Mouse (Mus musculus): ENCODE results near the gene Pcna. TPM values are rescaled to one million over a fixed set of nuclear protein-coding genes. Genes with fewer than 3 reads are reported as not detected.
"Not testable (repeated sequence)": the region's sequence is repeated elsewhere in the genome, so short reads cannot be mapped to it uniquely, and the experiment has no call there.

Pcna gene
- polyA plus RNA-seq, 1 experiment from 2014 or later = 280 TPM

DNA sequence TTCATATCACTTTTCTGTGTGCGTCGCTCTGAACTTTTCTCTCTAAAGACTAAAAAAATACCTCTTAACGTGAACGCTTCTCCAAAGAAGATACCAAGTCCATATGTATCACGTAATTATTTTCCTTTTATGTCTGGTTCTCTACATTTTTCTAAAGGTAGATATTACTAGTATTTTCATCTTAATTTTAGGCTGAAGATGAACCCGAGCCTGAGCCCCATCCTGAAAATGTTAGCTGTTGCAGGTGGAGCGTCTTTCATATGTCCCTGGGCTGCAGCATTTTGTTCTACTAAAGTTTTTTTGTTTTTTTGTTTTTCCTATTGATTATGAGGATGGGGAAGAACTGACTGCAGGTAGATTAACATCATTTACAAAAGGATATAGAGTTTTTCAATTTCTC, 489 bp upstream of the Pcna start:
- Histone ChIP-seq H3K9ac (replicated peaks; ENCODE audit: low read depth, low read length) (peak overlapping the region; percentile 62), H3K27ac (ENCODE audit: low read length) (peak overlapping the region; percentile 82), H3K9me3 (ENCODE audit: control insufficient read depth, low read depth, low read length) (no peaks in the 10 kb centered on the region), H3K36me3 (ENCODE audit: control insufficient read depth, insufficient read depth, low read length) (peaks cover 13% of the 10 kb centered on the region), H3K27me3 (ENCODE audit: control insufficient read depth, insufficient read depth, low read length) (no peaks in the 10 kb centered on the region), H3K4me3 (ENCODE audit: low read depth, low read length) (peak overlapping the region; percentile 64), H3K4me2 (replicated peaks; ENCODE audit: low read depth, low read length) (peak overlapping the region; percentile 48), H3K4me1 (ENCODE audit: control insufficient read depth, insufficient read depth, low read length) (peaks cover 15% of the 10 kb centered on the region; the same call in 1 of the 2 replicates)
- ATAC-seq (ENCODE audit: insufficient number of reproducible peaks, insufficient read depth, low FRiP score, low read depth) = no peak
- under 1% methylated on average over 7 of the region's 7 CpGs for WGBS

DNA sequence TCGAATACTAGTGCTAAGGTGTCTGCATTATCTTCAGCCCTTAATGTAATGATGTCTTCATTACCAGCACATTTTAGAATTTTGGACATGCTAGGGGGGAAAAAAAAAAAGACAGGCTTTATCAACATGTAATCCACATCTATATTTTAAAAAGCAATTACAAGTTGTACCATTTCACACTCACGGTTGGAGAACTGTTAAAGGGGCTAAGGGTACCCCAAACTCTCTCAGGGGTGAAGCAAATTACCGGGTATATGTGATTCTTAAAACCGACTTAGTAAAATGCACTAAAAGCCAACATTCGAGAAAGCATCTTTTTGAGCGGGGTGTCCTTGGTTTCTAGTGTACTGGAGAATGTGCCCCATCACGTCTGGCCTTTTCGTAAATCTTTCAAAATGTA, 1.2 kb downstream of the Pcna start:
- WGBS = 8% methylated on average over 8 of the region's 8 CpGs
- Histone ChIP-seq H3K27me3 (ENCODE audit: control insufficient read depth, insufficient read depth, low read length) (no peaks in the 10 kb centered on the region), H3K4me3 (ENCODE audit: low read depth, low read length) (peak overlapping the region; percentile 64), H3K9me3 (ENCODE audit: control insufficient read depth, low read depth, low read length) (no peaks in the 10 kb centered on the region), H3K36me3 (ENCODE audit: control insufficient read depth, insufficient read depth, low read length) (peaks cover 13% of the 10 kb centered on the region), H3K9ac (replicated peaks; ENCODE audit: low read depth, low read length) (peak overlapping the region; percentile 62), H3K4me2 (replicated peaks; ENCODE audit: low read depth, low read length) (peak overlapping the region; percentile 75), H3K27ac (ENCODE audit: low read length) (0 out of 2 replicates have a peak overlapping the region, but pooled peaks have one; percentile 82), H3K4me1 (ENCODE audit: control insufficient read depth, insufficient read depth, low read length) (peaks cover 17% of the 10 kb centered on the region; the same call in 1 of the 2 replicates)
- no peak for ATAC-seq (ENCODE audit: insufficient number of reproducible peaks, insufficient read depth, low FRiP score, low read depth)

DNA sequence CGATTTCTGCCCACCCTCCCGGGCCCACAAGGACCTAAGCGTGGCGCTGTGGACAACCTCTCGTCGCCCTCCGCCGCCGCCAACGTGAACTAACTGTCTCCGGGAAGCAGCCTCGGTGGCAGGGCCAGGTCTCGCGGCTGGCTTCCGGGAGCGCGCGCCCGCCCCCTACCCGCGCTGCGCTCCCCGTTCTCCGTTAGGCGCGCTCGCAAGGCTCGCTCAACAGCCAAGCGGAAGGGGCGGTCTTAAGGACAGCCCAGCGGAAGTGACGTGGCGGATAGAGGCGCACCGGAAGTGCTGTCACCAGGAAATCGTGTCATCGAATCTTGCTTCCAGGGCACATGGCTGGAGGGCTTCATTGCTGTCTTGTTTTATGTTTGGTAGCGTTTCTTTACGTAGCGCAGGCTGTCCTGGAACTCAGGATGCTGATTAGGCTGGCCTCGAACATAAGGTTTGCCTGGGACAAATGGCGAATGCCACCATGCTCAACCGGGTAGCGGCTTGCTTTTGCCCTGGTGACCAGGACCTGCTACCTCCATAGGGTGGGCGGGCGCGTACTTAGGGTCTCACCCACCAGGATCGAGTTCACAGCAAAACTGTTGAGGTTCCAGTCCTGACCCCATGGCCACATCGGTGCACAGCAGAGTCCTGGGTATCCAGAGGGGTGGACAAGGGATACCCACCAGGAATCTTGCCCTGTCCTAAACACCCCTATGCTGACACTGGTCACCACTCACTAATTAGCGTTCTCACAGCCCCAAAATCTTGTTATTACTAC, 5.4 kb downstream of the Pcna start, which contains the start of gene Tmem230:
Gene Tmem230 (minus strand): TSS at position 269 of the 775 bp plus-strand sequence.
- Histone ChIP-seq H3K9me3 (ENCODE audit: control insufficient read depth, low read depth, low read length) (no peaks in the 10 kb centered on the region), H3K27me3 (ENCODE audit: control insufficient read depth, insufficient read depth, low read length) (no peaks in the 10 kb centered on the region), H3K4me1 (ENCODE audit: control insufficient read depth, insufficient read depth, low read length) (peaks cover 17% of the 10 kb centered on the region; the same call in 1 of the 2 replicates), H3K4me2 (replicated peaks; ENCODE audit: low read depth, low read length) (peak within 1 kb of the TSS; percentile 76), H3K4me3 (ENCODE audit: low read depth, low read length) (peak within 1 kb of the TSS; percentile 57), H3K27ac (ENCODE audit: low read length) (peak within 1 kb of the TSS; percentile 77), H3K36me3 (ENCODE audit: control insufficient read depth, insufficient read depth, low read length) (peaks cover 21% of the 10 kb centered on the region), H3K9ac (replicated peaks; ENCODE audit: low read depth, low read length) (peak within 1 kb of the TSS; percentile 56)
- peak; percentile 92 for ATAC-seq (ENCODE audit: insufficient number of reproducible peaks, insufficient read depth, low FRiP score, low read depth)
- 6% methylated on average over 50 of the region's 50 CpGs for WGBS

DNA sequence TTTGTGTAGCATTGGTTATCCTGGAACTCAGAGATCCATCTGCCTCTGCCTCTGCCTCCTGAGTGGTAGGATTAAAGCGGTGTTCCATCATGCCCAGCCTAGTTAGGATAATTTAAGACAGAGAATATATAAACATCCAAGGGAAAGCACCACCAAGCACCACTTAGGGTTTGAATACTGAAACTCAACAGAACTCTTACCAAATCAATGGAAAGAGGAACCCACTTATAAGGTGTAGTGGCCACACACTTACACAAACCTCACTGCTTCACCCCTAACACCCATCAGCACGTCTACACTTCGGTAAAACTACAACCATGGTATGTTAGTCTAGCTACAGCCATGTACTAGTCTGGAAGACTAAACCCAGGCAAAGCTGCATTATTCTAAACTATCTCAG, 9.7 kb downstream of the Pcna start:
- Histone ChIP-seq H3K9me3 (ENCODE audit: control insufficient read depth, low read depth, low read length) (no peaks in the 10 kb centered on the region), H3K4me1 (ENCODE audit: control insufficient read depth, insufficient read depth, low read length) (peaks cover 3% of the 10 kb centered on the region; the same call in 1 of the 2 replicates), H3K4me2 (replicated peaks; ENCODE audit: low read depth, low read length) (no peak overlapping the region), H3K27ac (ENCODE audit: low read length) (no peak overlapping the region), H3K9ac (replicated peaks; ENCODE audit: low read depth, low read length) (no peak overlapping the region), H3K27me3 (ENCODE audit: control insufficient read depth, insufficient read depth, low read length) (no peaks in the 10 kb centered on the region), H3K4me3 (ENCODE audit: low read depth, low read length) (no peak overlapping the region), H3K36me3 (ENCODE audit: control insufficient read depth, insufficient read depth, low read length) (peaks cover 14% of the 10 kb centered on the region; the same call in 1 of the 2 replicates)
- no peak for ATAC-seq (ENCODE audit: insufficient number of reproducible peaks, insufficient read depth, low FRiP score, low read depth)
- WGBS = 85% methylated on average over 3 of the region's 3 CpGs

DNA sequence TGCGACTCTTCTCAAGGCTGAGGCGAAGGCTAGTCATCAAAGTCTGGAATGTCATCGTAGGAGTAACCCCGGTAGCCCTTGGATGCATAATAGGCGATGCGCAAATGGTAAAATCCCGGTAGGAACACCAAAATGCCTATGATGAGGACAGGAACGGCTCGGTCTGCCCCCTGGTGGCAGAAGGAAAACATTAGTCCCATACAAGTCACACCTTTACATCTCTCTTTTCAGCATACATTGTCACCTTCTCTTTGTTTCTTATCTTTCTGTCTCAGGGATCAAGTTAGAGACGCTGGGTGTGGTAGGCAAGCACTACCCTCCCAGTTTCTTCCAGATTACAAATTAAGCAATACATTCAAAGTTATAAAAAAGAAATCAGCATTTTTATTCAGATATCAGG, 12.7 kb downstream of the Pcna start:
- 14% methylated on average over 5 of the region's 10 CpGs for WGBS
- not testable (repeated sequence) for ATAC-seq (ENCODE audit: insufficient number of reproducible peaks, insufficient read depth, low FRiP score, low read depth); H3K4me2 ChIP-seq (replicated peaks; ENCODE audit: low read depth, low read length); H3K27ac ChIP-seq (ENCODE audit: low read length); H3K4me3 ChIP-seq (ENCODE audit: low read depth, low read length); H3K9ac ChIP-seq (replicated peaks; ENCODE audit: low read depth, low read length); H3K27me3 ChIP-seq (ENCODE audit: control insufficient read depth, insufficient read depth, low read length); H3K4me1 ChIP-seq (ENCODE audit: control insufficient read depth, insufficient read depth, low read length); H3K9me3 ChIP-seq (ENCODE audit: control insufficient read depth, low read depth, low read length)
- peaks cover 14% of the 10 kb centered on the region; the same call in 1 of the 2 replicates for H3K36me3 ChIP-seq (ENCODE audit: control insufficient read depth, insufficient read depth, low read length)

DNA sequence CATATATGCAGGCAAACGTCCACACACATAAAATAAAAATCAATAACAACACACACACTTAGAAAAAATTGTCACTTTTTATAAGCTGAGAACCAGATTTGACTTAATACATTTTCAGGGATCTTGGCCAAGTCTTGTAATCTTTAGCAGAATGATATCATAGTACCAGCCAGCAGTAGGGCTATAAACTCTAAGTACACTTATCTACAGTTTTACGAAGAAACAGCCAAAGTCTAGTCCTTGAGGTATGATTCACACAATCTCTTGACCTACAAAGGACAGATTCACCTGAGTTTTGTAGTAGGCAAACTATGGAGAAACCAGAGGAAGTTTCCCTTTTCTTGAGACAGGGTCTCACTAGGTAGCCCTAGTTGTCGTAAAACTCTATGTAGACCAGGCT, 13.7 kb downstream of the Pcna start:
- not testable (repeated sequence) for H3K4me3 ChIP-seq (ENCODE audit: low read depth, low read length); ATAC-seq (ENCODE audit: insufficient number of reproducible peaks, insufficient read depth, low FRiP score, low read depth); H3K4me2 ChIP-seq (replicated peaks; ENCODE audit: low read depth, low read length); H3K9me3 ChIP-seq (ENCODE audit: control insufficient read depth, low read depth, low read length); H3K9ac ChIP-seq (replicated peaks; ENCODE audit: low read depth, low read length); H3K27ac ChIP-seq (ENCODE audit: low read length); H3K27me3 ChIP-seq (ENCODE audit: control insufficient read depth, insufficient read depth, low read length); H3K4me1 ChIP-seq (ENCODE audit: control insufficient read depth, insufficient read depth, low read length)
- H3K36me3 ChIP-seq (ENCODE audit: control insufficient read depth, insufficient read depth, low read length) = peaks cover 12% of the 10 kb centered on the region; the same call in 1 of the 2 replicates
- 87% methylated on average over 3 of the region's 3 CpGs for WGBS

DNA sequence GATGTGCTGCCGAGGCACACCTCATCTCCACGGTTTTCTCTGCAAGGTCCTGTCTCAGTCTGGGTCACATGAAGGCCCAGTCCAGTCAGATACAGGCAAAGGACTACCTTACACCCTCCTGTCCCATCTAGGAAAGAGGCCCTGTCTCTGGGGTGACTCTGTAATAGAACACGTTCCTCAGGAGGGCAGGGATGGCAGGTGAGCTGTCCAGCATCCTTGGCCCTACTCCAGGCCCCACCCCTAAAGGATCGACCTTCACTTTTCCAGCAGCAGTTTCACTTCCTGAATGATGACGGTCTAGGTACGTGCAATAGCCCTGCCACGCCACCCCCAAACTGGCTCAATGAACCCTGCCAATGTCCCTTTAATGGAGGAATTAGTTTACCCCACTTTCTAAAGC, 17.1 kb downstream of the Pcna start:
- no peaks in the 10 kb centered on the region for H3K4me1 ChIP-seq (ENCODE audit: control insufficient read depth, insufficient read depth, low read length)
- no peak overlapping the region for H3K27ac ChIP-seq (ENCODE audit: low read length)
- no peak overlapping the region for H3K4me2 ChIP-seq (replicated peaks; ENCODE audit: low read depth, low read length)
- ATAC-seq (ENCODE audit: insufficient number of reproducible peaks, insufficient read depth, low FRiP score, low read depth) = no peak
- no peaks in the 10 kb centered on the region for H3K27me3 ChIP-seq (ENCODE audit: control insufficient read depth, insufficient read depth, low read length)
- H3K9ac ChIP-seq (replicated peaks; ENCODE audit: low read depth, low read length) = no peak overlapping the region
- WGBS = 75% methylated on average over 7 of the region's 7 CpGs
- H3K4me3 ChIP-seq (ENCODE audit: low read depth, low read length) = no peak overlapping the region
- 0 out of 2 replicates have a peak, but pooled peaks cover under 1% of the 10 kb centered on the region for H3K36me3 ChIP-seq (ENCODE audit: control insufficient read depth, insufficient read depth, low read length)
- H3K9me3 ChIP-seq (ENCODE audit: control insufficient read depth, low read depth, low read length) = no peaks in the 10 kb centered on the region

DNA sequence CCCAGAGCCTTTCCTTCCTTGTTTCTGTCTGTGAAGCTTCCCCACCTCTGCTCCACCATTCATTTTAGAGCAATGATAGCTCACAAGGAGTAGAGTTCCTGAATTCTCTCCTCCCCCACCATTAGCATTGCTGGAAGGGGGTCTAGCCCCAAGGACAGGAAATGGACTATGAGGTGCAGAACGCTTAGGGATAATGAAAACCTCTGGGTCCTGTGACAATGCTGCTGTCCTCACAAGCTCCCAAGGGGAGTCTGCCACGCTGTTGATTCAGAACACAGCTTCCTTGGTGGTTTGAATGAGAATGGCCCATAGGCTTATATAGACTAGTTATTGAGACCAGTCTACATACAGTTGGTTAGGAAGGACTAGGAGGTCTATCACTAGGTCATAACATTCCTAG, 17.8 kb downstream of the Pcna start:
- no peaks in the 10 kb centered on the region for H3K27me3 ChIP-seq (ENCODE audit: control insufficient read depth, insufficient read depth, low read length)
- H3K9ac ChIP-seq (replicated peaks; ENCODE audit: low read depth, low read length) = no peak overlapping the region
- no peak overlapping the region for H3K4me3 ChIP-seq (ENCODE audit: low read depth, low read length)
- H3K4me1 ChIP-seq (ENCODE audit: control insufficient read depth, insufficient read depth, low read length) = no peaks in the 10 kb centered on the region
- WGBS = 49% methylated on average over 2 of the region's 2 CpGs
- no peaks in the 10 kb centered on the region for H3K9me3 ChIP-seq (ENCODE audit: control insufficient read depth, low read depth, low read length)
- no peaks in the 10 kb centered on the region for H3K36me3 ChIP-seq (ENCODE audit: control insufficient read depth, insufficient read depth, low read length)
- no peak overlapping the region for H3K27ac ChIP-seq (ENCODE audit: low read length)
- H3K4me2 ChIP-seq (replicated peaks; ENCODE audit: low read depth, low read length) = no peak overlapping the region
- no peak for ATAC-seq (ENCODE audit: insufficient number of reproducible peaks, insufficient read depth, low FRiP score, low read depth)

Data from stomach, embryonic 14.5 days (tissue).